Mouse (Mus musculus) inflammation-experienced regulatory T-cells (primary cell): Measurements from ENCODE around the gene Inava. TPM values are rescaled to one million over a fixed set of nuclear protein-coding genes. Genes with fewer than 3 reads are reported as not detected.

Experiments used
- polyA plus RNA-seq, 2 experiments: library from polyadenylated mRNA; unstranded; fragments of 100-300 nt; shearing (Covaris generic); gene quantifications; one replicate each; pipeline ENCODE4 v1.2.1; 2017

Inava gene
- polyA plus RNA-seq = 1 to 10 TPM in 1 of 2 experiments, under 1 TPM in 1; 0.30 to 1.3 TPM

DNA sequence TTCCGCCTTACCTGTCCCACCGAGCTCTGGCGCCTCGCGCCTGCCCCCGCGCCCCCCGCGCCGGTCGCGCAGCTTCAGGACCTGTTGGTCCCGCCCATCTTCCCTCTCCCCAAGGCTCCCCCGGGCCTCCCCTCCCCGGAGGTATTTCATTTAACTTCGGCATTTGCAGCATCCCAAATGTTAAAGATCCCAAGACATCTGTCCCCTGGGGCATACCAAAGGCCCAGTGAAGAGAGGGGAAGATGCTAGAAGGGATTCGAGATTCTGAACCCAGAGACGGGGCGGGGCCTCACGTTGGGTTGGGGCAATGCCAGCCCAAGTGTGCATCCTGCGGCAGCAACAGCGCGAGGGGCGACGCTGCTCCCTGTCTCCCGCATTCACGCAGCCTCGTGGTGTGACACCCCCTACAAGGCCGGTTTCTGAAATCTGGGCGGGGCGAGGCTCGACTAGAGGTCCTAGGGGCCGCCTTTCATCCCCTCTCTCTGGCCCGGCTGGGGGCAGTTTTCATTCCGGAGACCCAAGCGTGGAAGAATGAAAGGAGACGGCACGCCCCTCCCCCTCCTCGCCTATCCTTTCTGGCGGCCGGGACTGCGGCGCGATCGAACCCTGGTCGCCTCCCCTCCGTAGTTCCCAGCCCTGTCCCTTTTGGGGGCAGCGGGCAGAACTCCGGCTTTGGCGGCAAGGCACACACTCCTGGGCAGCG, at the start of gene Inava:
TSS of gene Inava (minus strand) at position 373 of the 703 bp plus-strand sequence.

DNA sequence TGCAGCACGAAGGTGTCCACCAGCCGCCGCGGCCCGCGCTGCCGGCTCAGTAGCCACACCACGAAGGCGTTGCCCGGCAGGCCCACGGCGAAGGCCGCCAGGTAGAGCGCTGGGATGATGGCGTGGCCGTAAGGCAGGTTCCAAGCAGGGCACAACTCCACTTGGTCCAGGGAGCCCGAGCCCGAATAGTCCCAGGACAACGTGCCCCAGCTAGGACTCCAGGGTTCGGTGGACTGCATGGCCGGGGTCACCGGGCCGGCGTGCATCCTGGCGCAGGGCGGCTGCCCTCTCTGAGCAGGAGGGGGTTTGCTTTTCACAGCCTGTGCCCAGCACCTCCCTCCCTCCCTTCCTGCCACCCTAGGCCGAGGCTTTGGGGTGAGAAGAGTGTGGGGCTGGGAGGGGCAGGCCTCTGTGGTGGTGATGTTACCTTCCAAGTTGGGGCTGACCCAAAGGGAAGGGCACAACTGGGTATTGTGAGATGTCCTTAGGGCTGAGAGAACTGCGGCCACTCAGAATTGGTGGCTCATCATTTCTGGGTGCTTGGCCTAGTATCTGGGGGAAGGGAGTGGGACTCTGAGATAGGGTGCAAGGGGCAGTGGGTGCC, 26.7 kb upstream of the Inava start, which contains the start of gene Gpr25:
TSS of gene Gpr25 (minus strand) at position 239 of the 604 bp plus-strand sequence.

DNA sequence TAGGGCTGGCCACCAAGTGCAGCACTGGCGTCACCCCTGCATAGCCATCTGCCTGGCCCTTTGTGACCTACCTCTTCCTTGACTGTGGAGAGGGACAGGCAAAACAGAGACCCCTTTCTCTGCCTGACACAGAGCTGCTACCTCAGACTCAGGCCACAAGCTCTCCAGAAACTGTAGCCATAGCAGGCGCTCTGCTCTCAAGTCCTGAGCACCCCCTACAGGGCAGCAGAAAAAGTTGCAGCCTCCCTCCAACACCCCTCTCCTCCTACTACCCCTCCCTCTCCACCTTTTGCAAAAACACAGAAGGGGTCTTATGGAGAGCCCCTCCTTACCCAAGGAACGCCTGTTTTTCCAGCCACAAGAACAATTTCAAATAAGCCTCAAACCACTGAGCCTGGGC, 21.3 kb downstream of the Inava start, which contains the start of gene Mroh3:
TSS of gene Mroh3 (minus strand) at position 26 of the 400 bp plus-strand sequence.

Other genes with a start within 250 kb of the Inava start
- under 1 TPM; 0.04 to 0.80 TPM for gene Igfn1, start 227.9 kb downstream of the Inava start, polyA plus RNA-seq
- 10 to 100 TPM; 20.6 to 34.9 TPM for gene Tmem9, start 226.1 kb downstream of the Inava start, polyA plus RNA-seq
- gene Ascl5, start 183.5 kb downstream of the Inava start, polyA plus RNA-seq = not detected
- gene Cacna1s, start 181.5 kb downstream of the Inava start, polyA plus RNA-seq = 1 to 10 TPM in 1 of 2 experiments, under 1 TPM in 1; 0.37 to 4.2 TPM
- gene Kif21b, start 102.9 kb downstream of the Inava start, polyA plus RNA-seq = 10 to 100 TPM; 47.8 to 52.6 TPM
- gene Mroh3, start 21.4 kb downstream of the Inava start, polyA plus RNA-seq = under 1 TPM in 1 of 2 experiments, not detected in 1; 0.31 TPM
- under 1 TPM in 1 of 2 experiments, not detected in 1; 0.27 TPM for gene Gpr25, start 26.6 kb upstream of the Inava start, polyA plus RNA-seq
- 10 to 100 TPM; 10.1 to 13.8 TPM for gene Camsap2, start 111.8 kb upstream of the Inava start, polyA plus RNA-seq
- gene Ddx59, start 181.0 kb upstream of the Inava start, polyA plus RNA-seq = 10 to 100 TPM; 24.0 to 24.1 TPM
- gene Kif14, start 232.1 kb upstream of the Inava start, polyA plus RNA-seq = 1 to 10 TPM in 1 of 2 experiments, under 1 TPM in 1; 0.06 to 1.4 TPM